Mouse (Mus musculus) layer of hippocampus, adult 9-10 months (tissue): ENCODE results near the gene C1qtnf9.

Source experiments
- DNase-seq: peaks from one replicate; pipeline ENCODE4 v3.0.0; 2022; ENCODE audit warnings: low spot score

Gene C1qtnf9

GRCm38 (mm10) chr14:60790103-60790502, 22.2 kb downstream of the C1qtnf9 start:
- DNase-seq, result no peak

DNA sequence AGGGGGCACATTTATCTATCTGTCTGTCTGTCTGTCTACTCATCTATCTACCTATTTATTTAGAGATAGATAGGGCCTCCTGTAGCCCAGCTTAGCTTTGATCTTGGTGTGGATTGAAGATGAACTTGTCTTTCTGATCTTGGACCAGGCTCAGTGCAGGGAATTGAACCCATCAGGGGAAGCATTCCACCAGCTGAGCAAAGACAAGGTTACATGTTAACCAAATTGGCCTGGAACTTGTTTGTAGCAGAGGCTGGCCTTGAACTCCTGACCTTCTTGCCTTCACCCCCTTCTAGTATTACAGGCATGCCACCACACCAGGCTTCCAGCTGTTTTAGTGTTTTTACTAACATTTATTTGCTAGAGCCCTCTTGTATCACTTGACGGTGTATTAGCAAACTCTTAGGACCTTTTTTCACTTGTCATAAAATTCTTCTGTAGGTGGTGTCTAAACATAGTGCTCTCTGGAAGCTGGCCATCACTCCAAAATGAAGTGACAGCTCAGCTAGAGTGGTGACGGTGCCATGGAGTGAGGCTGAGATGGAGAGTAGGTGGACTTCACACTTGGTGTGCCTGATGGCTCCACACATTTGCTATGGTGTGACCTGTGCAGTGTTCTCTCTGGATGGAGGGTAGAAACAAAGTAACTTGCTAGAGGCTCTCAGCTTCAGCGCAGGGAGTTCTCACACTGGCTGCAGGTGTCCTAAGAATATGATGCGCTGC, 28.8 kb downstream of the C1qtnf9 start:
- no peak for DNase-seq

GRCm38 (mm10) chr14:60797596-60797995, 29.7 kb downstream of the C1qtnf9 start:
- DNase-seq, result no peak

GRCm38 (mm10) chr14:60798721-60799120, 30.8 kb downstream of the C1qtnf9 start:
- no peak for DNase-seq

GRCm38 (mm10) chr14:60799762-60800728, 32.1 kb downstream of the C1qtnf9 start:
- no peak for DNase-seq

- DNase-seq, result no peak
Measured at GRCm38 (mm10) chr14:60802026-60802425, 34.1 kb downstream of the C1qtnf9 start.

- DNase-seq, result no peak
Measured at GRCm38 (mm10) chr14:60804978-60805377, 37.0 kb downstream of the C1qtnf9 start.

DNA sequence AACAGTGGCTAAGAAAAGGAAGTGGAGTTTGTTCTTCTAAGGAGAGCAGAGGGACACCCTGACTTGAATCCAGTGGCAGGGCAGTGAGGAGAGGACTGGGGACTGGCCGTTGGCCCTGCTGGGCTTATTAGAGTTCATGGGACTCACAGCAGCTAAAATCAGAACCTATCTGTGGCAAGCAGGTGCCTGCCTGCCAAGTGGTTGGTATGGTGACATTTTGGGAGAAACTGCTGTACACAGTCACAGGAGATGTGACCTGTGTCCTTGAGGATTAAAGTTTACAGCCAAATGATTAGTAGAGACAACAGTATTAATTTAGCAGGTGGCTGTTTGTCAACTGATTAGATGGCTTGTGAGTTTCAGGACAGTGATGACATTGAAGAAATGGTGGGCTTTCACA, 37.9 kb downstream of the C1qtnf9 start:
- DNase-seq, result no peak

- no peak for DNase-seq
Measured at GRCm38 (mm10) chr14:60806891-60807344, 39.0 kb downstream of the C1qtnf9 start.

DNA sequence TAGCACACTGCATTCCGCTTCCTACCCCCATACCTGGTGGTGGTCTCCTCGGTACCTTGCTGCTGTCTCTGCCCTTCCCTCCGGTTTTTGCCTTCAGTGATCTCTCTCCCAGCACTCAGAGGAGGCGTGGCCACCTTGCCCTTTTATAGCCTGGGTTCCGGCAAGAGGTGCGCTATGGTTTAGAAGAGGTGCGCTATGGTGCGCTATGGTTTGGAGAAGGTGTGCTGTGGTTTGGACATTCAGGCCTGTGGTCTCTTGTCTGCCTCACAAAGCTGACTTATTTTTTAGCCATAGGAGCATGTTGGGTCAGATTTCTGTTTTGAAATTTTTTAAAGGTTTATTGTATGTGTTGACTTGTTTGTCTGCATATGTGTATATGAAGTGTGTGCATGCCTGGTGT, 41.9 kb downstream of the C1qtnf9 start:
- DNase-seq, result no peak

DNA sequence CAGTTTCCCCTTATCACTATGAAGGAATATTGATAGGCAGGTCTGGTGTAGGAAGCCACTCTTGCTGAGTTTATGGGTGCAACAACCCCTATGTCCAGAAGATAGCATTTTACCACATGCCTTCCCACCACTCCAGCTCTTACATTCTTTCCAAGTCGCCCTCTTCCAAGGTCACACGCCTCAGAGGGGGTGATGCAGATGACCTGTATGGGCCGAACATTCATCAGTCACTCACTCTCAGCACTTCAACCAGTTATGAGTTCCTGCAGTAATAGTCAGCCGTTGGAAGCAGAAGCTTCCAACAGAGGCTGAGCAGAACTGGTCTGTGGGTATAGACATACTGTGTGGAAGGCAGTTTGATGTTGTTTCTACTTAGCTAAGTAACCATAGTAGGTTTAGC, 43.6 kb downstream of the C1qtnf9 start:
- no peak for DNase-seq

DNA sequence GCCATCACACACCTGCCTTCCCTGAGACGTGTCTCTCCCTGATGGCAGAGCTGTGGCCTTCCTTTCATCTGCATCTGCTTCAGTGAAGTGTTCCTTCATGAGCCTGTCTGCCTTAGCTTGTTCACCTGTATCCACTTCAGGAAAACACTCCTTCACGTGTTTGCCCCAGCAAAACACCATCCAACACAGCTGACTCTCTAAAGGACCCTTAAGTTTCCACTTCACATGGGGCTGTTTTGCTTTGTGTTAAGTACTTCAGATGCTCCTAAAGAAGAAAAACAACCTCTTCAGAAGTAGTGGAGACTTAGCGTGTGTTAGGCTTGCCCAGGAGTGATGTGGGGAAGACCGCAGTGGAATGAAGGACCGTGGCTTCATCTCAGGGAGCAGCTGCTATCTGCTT, 47.2 kb downstream of the C1qtnf9 start:
- DNase-seq, result no peak

DNA sequence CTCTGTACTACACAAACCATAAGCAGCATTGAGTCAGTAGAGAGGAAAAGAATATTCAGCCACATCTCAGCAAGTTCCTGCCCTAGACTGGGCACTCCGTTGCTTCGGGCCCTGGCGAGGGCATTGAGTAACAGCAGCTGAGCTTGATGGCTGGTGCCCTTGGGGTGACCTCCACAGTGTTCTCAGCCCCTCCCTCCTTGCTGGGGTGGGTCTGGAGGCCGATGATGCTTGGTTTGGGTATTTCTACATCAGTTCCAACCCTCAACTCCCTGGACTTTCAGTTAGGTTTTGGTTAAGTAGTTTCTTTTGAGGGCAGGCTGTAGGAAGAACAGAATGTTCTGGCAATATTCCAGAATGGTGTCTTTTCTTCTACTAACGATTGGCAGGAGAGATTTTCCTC, 50.1 kb downstream of the C1qtnf9 start:
- DNase-seq, result no peak

- DNase-seq, result no peak
Measured at GRCm38 (mm10) chr14:60830096-60830495, 62.2 kb downstream of the C1qtnf9 start.
